Mouse (Mus musculus) hindbrain, embryonic 13.5 days (tissue): ENCODE measurements around the gene Mus81. TPM values are rescaled to one million over a fixed set of nuclear protein-coding genes. Genes with fewer than 3 reads are reported as not detected.
A peak's percentile ranks its signal among the peaks of the same experiment; 100 is the strongest.
"Not testable (repeated sequence)": the region's sequence is repeated elsewhere in the genome, so short reads cannot be mapped to it uniquely, and the experiment has no call there.

ENCODE experiments used
- ATAC-seq: fragments of 200-750 bp; cut with Nextera tagmentation; 2 replicates; pipeline ENCODE4 v1.8.0; 2017; ENCODE audit warnings: moderate TSS enrichment; ENCODE audit not compliant: low FRiP score
- H3K27ac ChIP-seq: fragments of 300-500 bp; sonication (generic); 2 replicates; pipeline ENCODE4 v1.5.1; 2015; ENCODE audit warnings: inconsistent platforms, mild to moderate bottlenecking, moderate library complexity
- H3K27me3 ChIP-seq: fragments of 300-500 bp; sonication (generic); 2 replicates; pipeline ENCODE4 v1.6.1; 2015; ENCODE audit warnings: mild to moderate bottlenecking, inconsistent platforms
- H3K36me3 ChIP-seq: fragments of 300-500 bp; sonication (generic); 2 replicates; pipeline ENCODE4 v1.6.1; 2015; ENCODE audit warnings: mild to moderate bottlenecking, inconsistent platforms
- H3K4me1 ChIP-seq: fragments of 300-500 bp; sonication (generic); replicated peaks from 2 replicates; pipeline ENCODE4 v1.6.1; 2015; ENCODE audit warnings: inconsistent platforms
- H3K4me2 ChIP-seq: fragments of 300-500 bp; sonication (generic); 2 replicates; pipeline ENCODE4 v1.6.1; 2015; ENCODE audit warnings: inconsistent platforms, mild to moderate bottlenecking, moderate library complexity
- H3K4me3 ChIP-seq: fragments of 300-500 bp; sonication (generic); 2 replicates; pipeline ENCODE4 v1.5.1; 2015; ENCODE audit warnings: mild to moderate bottlenecking, inconsistent platforms
- H3K9ac ChIP-seq: fragments of 300-500 bp; sonication (generic); 2 replicates; pipeline ENCODE4 v1.6.1; 2015; ENCODE audit warnings: mild to moderate bottlenecking, inconsistent platforms
- H3K9me3 ChIP-seq: fragments of 300-500 bp; sonication (generic); 2 replicates; pipeline ENCODE4 v1.6.1; 2016; ENCODE audit warnings: inconsistent platforms
- WGBS: fragments of 180-500 bp; shearing (Covaris S2); methylation state at CpG from one replicate; pipeline ENCODE4 v1.1.7; 2015; 5-methylcytosine and 5-hydroxymethylcytosine counted together
- polyA plus RNA-seq: library from polyadenylated mRNA; unstranded; fragments of >200 nt; fragmentation: Nextera tagmentation; extraction: Ambion mirVana; gene quantifications from 2 replicates; pipeline ENCODE4 v1.2.1, GENCODE M21; 2015

The Mus81 gene
- polyA plus RNA-seq, 1 experiment from 2014 or later = 49.7 TPM

GRCm38 (mm10) chr19:5489721-5490120, 1.5 kb upstream of the Mus81 start:
- peak overlapping the region; percentile 99; the same call in 1 of the 2 replicates for H3K4me3 ChIP-seq
- peaks cover 42% of the 10 kb centered on the region for H3K36me3 ChIP-seq
- H3K9ac ChIP-seq, H3K27me3 ChIP-seq, ATAC-seq, H3K9me3 ChIP-seq: not testable (repeated sequence)
- peak overlapping the region; percentile 88 for H3K4me2 ChIP-seq
- WGBS = 54% methylated on average over 10 of the region's 10 CpGs
- H3K4me1 ChIP-seq = peaks cover 47% of the 10 kb centered on the region
- peak overlapping the region; percentile 99 for H3K27ac ChIP-seq

GRCm38 (mm10) chr19:5488878-5489571, 823 bp upstream of the Mus81 start:
- H3K4me2 ChIP-seq = peak overlapping the region; percentile 68
- under 1% methylated on average over 26 of the region's 26 CpGs for WGBS
- no peaks in the 10 kb centered on the region for H3K9me3 ChIP-seq
- H3K36me3 ChIP-seq = peaks cover 42% of the 10 kb centered on the region
- peak overlapping the region; percentile 98 for H3K27ac ChIP-seq
- H3K4me1 ChIP-seq = peaks cover 47% of the 10 kb centered on the region
- peak overlapping the region; percentile 74 for H3K9ac ChIP-seq
- peak; percentile 73 for ATAC-seq
- H3K27me3 ChIP-seq = no peaks in the 10 kb centered on the region
- H3K4me3 ChIP-seq = peak overlapping the region; percentile 54

GRCm38 (mm10) chr19:5486771-5487170, 1.4 kb downstream of the Mus81 start:
- ATAC-seq = no peak
- Histone ChIP-seq H3K9me3 (no peaks in the 10 kb centered on the region), H3K36me3 (peaks cover 46% of the 10 kb centered on the region), H3K4me2 (peak overlapping the region; percentile 68), H3K4me1 (peaks cover 30% of the 10 kb centered on the region), H3K9ac (peak overlapping the region; percentile 78; the same call in 1 of the 2 replicates), H3K4me3 (0 out of 2 replicates have a peak overlapping the region, but pooled peaks have one; percentile 54), H3K27me3 (no peaks in the 10 kb centered on the region), H3K27ac (no peak overlapping the region)
- WGBS = 91% methylated on average over 4 of the region's 4 CpGs

GRCm38 (mm10) chr19:5486286-5486685, 1.9 kb downstream of the Mus81 start:
- Histone ChIP-seq H3K4me3 (no peak overlapping the region), H3K9me3 (no peaks in the 10 kb centered on the region), H3K4me2 (no peak overlapping the region), H3K36me3 (peaks cover 51% of the 10 kb centered on the region), H3K4me1 (peaks cover 29% of the 10 kb centered on the region), H3K9ac (0 out of 2 replicates have a peak overlapping the region, but pooled peaks have one; percentile 78), H3K27ac (no peak overlapping the region), H3K27me3 (no peaks in the 10 kb centered on the region)
- no peak for ATAC-seq
- WGBS = 92% methylated on average over 8 of the region's 8 CpGs

GRCm38 (mm10) chr19:5485821-5486220, 2.4 kb downstream of the Mus81 start:
- Histone ChIP-seq H3K4me2 (no peak overlapping the region), H3K9me3 (no peaks in the 10 kb centered on the region), H3K27ac (no peak overlapping the region), H3K4me1 (peaks cover 29% of the 10 kb centered on the region), H3K36me3 (peaks cover 56% of the 10 kb centered on the region), H3K27me3 (no peaks in the 10 kb centered on the region), H3K9ac (no peak overlapping the region), H3K4me3 (no peak overlapping the region)
- ATAC-seq = no peak
- 93% methylated on average over 7 of the region's 7 CpGs for WGBS

GRCm38 (mm10) chr19:5485371-5485770, 2.8 kb downstream of the Mus81 start:
- no peak overlapping the region for H3K4me3 ChIP-seq
- H3K9ac ChIP-seq = no peak overlapping the region
- H3K4me2 ChIP-seq = no peak overlapping the region
- no peak overlapping the region for H3K27ac ChIP-seq
- H3K4me1 ChIP-seq = peaks cover 29% of the 10 kb centered on the region
- H3K9me3 ChIP-seq = no peaks in the 10 kb centered on the region
- H3K27me3 ChIP-seq = no peaks in the 10 kb centered on the region
- 94% methylated on average over 8 of the region's 8 CpGs for WGBS
- ATAC-seq = no peak
- H3K36me3 ChIP-seq = peaks cover 60% of the 10 kb centered on the region

- WGBS = 91% methylated on average over 5 of the region's 5 CpGs
- Histone ChIP-seq H3K27me3 (no peaks in the 10 kb centered on the region), H3K4me3 (no peak overlapping the region), H3K9me3 (no peaks in the 10 kb centered on the region), H3K4me1 (peaks cover 29% of the 10 kb centered on the region), H3K27ac (no peak overlapping the region), H3K4me2 (no peak overlapping the region), H3K9ac (no peak overlapping the region), H3K36me3 (peaks cover 68% of the 10 kb centered on the region)
- ATAC-seq = no peak
These were observed 3.7 kb downstream of the Mus81 start for GRCm38 (mm10) chr19:5484496-5484895.

- 95% methylated on average over 19 of the region's 19 CpGs for WGBS
- Histone ChIP-seq H3K4me1 (peaks cover 21% of the 10 kb centered on the region), H3K9ac (no peak overlapping the region), H3K4me3 (no peak overlapping the region), H3K9me3 (no peaks in the 10 kb centered on the region), H3K27me3 (no peaks in the 10 kb centered on the region), H3K4me2 (no peak overlapping the region), H3K36me3 (peaks cover 76% of the 10 kb centered on the region), H3K27ac (no peak overlapping the region)
- ATAC-seq = no peak
These were observed 4.5 kb downstream of the Mus81 start for GRCm38 (mm10) chr19:5483386-5484359.

GRCm38 (mm10) chr19:5481398-5481797, 6.8 kb downstream of the Mus81 start:
- H3K4me1 ChIP-seq = peaks cover 2% of the 10 kb centered on the region; the same call in 1 of the 2 replicates
- 90% methylated on average over 10 of the region's 10 CpGs for WGBS
- H3K36me3 ChIP-seq = peaks cover 87% of the 10 kb centered on the region
- H3K27ac ChIP-seq = no peak overlapping the region
- H3K4me2 ChIP-seq = no peak overlapping the region
- H3K9me3 ChIP-seq = no peaks in the 10 kb centered on the region
- no peak overlapping the region for H3K4me3 ChIP-seq
- no peaks in the 10 kb centered on the region for H3K27me3 ChIP-seq
- H3K9ac ChIP-seq = no peak overlapping the region
- no peak for ATAC-seq

GRCm38 (mm10) chr19:5480016-5480415, 8.2 kb downstream of the Mus81 start:
- H3K36me3 ChIP-seq = peaks cover 73% of the 10 kb centered on the region
- no peaks in the 10 kb centered on the region for H3K9me3 ChIP-seq
- no peak overlapping the region for H3K9ac ChIP-seq
- no peak overlapping the region for H3K4me3 ChIP-seq
- peaks cover 11% of the 10 kb centered on the region for H3K4me1 ChIP-seq
- H3K27ac ChIP-seq = no peak overlapping the region
- ATAC-seq = no peak
- no peak overlapping the region for H3K4me2 ChIP-seq
- WGBS = 96% methylated on average over 10 of the region's 10 CpGs
- no peaks in the 10 kb centered on the region for H3K27me3 ChIP-seq

GRCm38 (mm10) chr19:5477668-5478300, 10.4 kb downstream of the Mus81 start:
- ATAC-seq = no peak
- WGBS = 92% methylated on average over 18 of the region's 18 CpGs
- Histone ChIP-seq H3K4me3 (no peak overlapping the region), H3K36me3 (peaks cover 51% of the 10 kb centered on the region), H3K27me3 (no peaks in the 10 kb centered on the region), H3K4me1 (peaks cover 24% of the 10 kb centered on the region), H3K9ac (no peak overlapping the region), H3K9me3 (no peaks in the 10 kb centered on the region), H3K4me2 (no peak overlapping the region), H3K27ac (no peak overlapping the region)
